Mouse (Mus musculus) gastrocnemius, postnatal 14 days (tissue): ENCODE data around the gene Olfr1062. TPM values are rescaled to one million over a fixed set of nuclear protein-coding genes. Genes with fewer than 3 reads are reported as not detected.
"Not testable (repeated sequence)": the region's sequence is repeated elsewhere in the genome, so short reads cannot be mapped to it uniquely, and the experiment has no call there.

ENCODE experiments used
- DNase-seq: peaks from one replicate; pipeline ENCODE4 v3.0.0; 2021; ENCODE audit warnings: mixed read lengths
- intact Hi-C: fragments of 180-260 bp; cut with DNase I; formaldehyde crosslinking; loops from one replicate; pipeline ENCODE4 v1.15.1; 2025; ENCODE audit warnings: low total_unique reads
- long read RNA-seq, 2 experiments: library from polyadenylated mRNA; stranded (forward); transcript quantifications; one replicate each; pipeline ENCODE4 v2.0.0; 2021
- total RNA-seq, 2 experiments: library from RNA; stranded (reverse); gene quantifications; 2 replicates each; pipeline ENCODE4 v1.2.3; 2021

The Olfr1062 gene
- not detected for total RNA-seq
- long read RNA-seq, experiment 1 = 0 reads
- long read RNA-seq, experiment 2 = 0 reads

- intact Hi-C loops = not testable (repeated sequence)
Observed at GRCm38 (mm10) chr2:86426649-86427048, at the start of gene Olfr1062. Olfr1062 (minus strand) TSS chr2:86426749.

GRCm38 (mm10) chr2:86464442-86465109 lies 38.0 kb upstream of the Olfr1062 start:
- intact Hi-C loops = loop anchor here (5.0 kb wide), 1 partner anchor 737 kb away; no protein-coding TSS in a partner anchor
- peak; percentile 10 for DNase-seq

More at GRCm38 (mm10) chr2:86426649-86427048, at the start of gene Olfr1062:
- not testable (repeated sequence) for DNase-seq

DNA sequence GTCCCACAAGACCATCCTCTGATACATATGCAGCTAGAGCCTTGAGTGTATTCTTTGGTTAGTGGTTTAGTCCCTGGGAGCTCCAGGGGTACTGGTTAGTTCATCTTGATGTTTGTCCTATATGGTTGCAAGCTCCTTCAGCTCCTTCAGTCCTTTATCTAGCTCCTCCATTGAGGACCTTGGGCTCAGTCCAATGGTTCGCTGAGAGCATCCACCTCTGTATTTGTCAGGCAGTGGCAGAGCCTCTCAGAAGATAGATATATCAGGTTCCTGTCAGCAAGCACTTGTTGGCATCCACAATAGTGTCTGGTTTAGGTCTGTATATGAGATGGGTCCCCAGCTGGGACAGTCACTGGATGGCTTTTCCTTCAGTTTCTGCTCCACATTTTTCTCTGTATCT lies 33.9 kb upstream of the Olfr1062 start:
- DNase-seq = no peak
- intact Hi-C loops = loop anchor here (5.0 kb wide), 1 partner anchor 733 kb away; no protein-coding TSS in a partner anchor

DNA sequence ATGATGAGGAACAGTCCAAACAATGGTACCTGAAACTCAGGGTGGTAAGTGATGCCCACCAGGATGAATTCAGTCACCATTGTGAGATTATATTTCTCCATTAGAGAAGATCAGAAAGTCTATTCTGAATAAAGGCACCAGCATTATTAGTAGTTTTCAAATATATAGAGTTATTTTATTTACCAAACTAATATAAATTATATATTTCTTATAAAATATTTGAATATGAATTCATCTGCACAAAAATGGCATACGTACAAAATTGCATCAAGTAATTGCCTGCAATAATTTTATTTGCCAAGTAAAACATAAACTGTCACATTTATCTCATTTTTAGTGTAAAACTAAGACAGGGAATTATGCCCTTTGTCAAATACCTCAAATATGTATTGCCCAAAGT lies 29.6 kb upstream of the Olfr1062 start, which contains the start of gene Olfr1066:
Gene Olfr1066, minus strand, starts transcription at position 101 of the 400 bp plus-strand sequence.
- intact Hi-C loops = no loop called here
- DNase-seq = no peak

GRCm38 (mm10) chr2:86450491-86450890 lies 23.9 kb upstream of the Olfr1062 start, which contains the start of gene Olfr1065:
Olfr1065 (minus strand) TSS chr2:86450591.
- intact Hi-C loops, DNase-seq: not testable (repeated sequence)

DNA sequence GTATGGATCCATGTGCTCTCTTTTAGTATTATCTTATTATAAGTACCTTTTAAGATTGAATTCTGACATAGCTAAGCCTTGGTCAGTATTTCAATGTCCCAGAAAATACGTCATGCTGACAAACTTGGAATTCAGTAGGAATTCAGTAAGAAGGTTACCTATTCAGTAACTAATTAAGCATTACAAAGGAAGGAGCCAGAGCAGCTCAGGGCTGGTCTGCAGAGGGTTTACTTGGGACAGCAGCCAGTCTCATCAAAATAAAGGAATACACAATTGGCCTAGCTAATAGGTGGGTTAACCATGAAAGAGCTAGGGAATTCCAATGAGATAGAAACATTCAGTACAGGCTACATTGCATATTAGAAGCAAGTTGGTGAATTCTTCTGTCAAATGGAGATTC lies 15.6 kb upstream of the Olfr1062 start:
- DNase-seq, intact Hi-C loops: not testable (repeated sequence)

DNA sequence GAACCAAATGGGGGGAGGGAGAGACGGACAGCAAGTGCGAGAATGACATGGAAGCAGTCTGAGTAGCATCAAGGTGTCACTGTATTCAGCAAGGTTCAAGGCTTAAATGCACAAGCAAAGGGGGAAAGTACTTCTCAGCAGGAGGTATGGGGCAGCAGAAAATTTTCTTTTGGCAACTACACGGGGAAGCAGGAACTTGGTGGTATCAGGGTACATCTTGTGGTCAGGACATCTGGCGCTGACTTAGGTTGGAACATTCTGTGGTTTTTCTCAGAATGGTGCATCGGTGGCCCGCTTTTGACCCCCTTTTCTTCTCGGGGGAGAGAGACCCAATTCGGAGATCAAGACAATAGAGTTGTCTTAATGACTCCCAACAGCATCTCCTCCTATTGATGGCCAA lies 2.0 kb upstream of the Olfr1062 start:
- intact Hi-C loops = not testable (repeated sequence)

GRCm38 (mm10) chr2:86413950-86414349 lies 12.6 kb downstream of the Olfr1062 start, which contains the start of gene Olfr1061:
Olfr1061 (minus strand) TSS chr2:86414050.
- no peak for DNase-seq
- intact Hi-C loops = no loop called here

More for the DNA sequence above, 2.0 kb upstream of the Olfr1062 start:
- DNase-seq = not testable (repeated sequence)

GRCm38 (mm10) chr2:86395114-86395513 lies 31.4 kb downstream of the Olfr1062 start:
- intact Hi-C loops = no loop called here
- no peak for DNase-seq

DNA sequence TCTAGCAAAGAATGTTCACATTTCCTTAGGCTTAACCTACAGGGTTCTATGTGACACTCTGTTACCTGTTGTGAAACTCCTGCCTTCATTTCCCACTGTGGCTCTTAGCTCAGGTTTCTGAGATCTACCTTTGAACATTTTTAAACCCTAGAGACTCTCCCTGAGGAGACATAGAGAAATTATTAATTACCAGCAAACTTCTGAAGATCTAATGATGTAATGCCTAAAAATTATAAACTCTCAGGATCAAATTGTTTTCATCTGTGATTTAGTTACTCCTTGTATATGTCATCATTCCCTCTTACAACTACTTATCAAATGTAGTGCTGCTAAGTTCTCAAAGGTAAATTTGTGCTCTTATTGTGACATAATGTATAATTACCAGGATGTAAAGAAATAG lies 38.1 kb downstream of the Olfr1062 start, which contains the start of gene Olfr1058:
Gene Olfr1058, minus strand, starts transcription at position 101 of the 400 bp plus-strand sequence.
- not testable (repeated sequence) for DNase-seq

GRCm38 (mm10) chr2:86378293-86378692 lies 48.3 kb downstream of the Olfr1062 start, which contains the start of gene Olfr1057:
Olfr1057 (minus strand) TSS chr2:86378393.
- no peak for DNase-seq
- intact Hi-C loops = no loop called here

More for the DNA sequence above, 38.1 kb downstream of the Olfr1062 start, which contains the start of gene Olfr1058:
- intact Hi-C loops = not testable (repeated sequence)

Other genes with a start within 250 kb of the Olfr1062 start
- gene Olfr1044, start 248.9 kb downstream of the Olfr1062 start, total RNA-seq = not detected
- not detected for gene Olfr52, start 241.1 kb downstream of the Olfr1062 start, total RNA-seq
- gene Olfr1045, start 223.7 kb downstream of the Olfr1062 start, total RNA-seq = not detected
- gene Olfr1046, start 207.4 kb downstream of the Olfr1062 start, total RNA-seq = not detected
- not detected for gene Olfr1047, start 195.3 kb downstream of the Olfr1062 start, total RNA-seq
- not detected for gene Olfr1048, start 186.5 kb downstream of the Olfr1062 start, total RNA-seq
- gene Olfr1049, start 168.4 kb downstream of the Olfr1062 start, total RNA-seq = not detected
- not detected for gene Olfr1051, start 147.7 kb downstream of the Olfr1062 start, total RNA-seq
- not detected for gene Olfr1052, start 134.3 kb downstream of the Olfr1062 start, total RNA-seq
- gene Olfr1053, start 111.5 kb downstream of the Olfr1062 start, total RNA-seq = not detected
- not detected for gene Olfr1054, start 91.3 kb downstream of the Olfr1062 start, total RNA-seq
- not detected for gene Olfr1055, start 76.5 kb downstream of the Olfr1062 start, total RNA-seq
- not detected for gene Olfr1056, start 64.3 kb downstream of the Olfr1062 start, total RNA-seq
- not detected for gene Olfr1057, start 48.4 kb downstream of the Olfr1062 start, total RNA-seq
- not detected for gene Olfr1058, start 38.2 kb downstream of the Olfr1062 start, total RNA-seq
- not detected for gene Olfr1061, start 12.7 kb downstream of the Olfr1062 start, total RNA-seq
- not detected for gene Olfr1065, start 23.8 kb upstream of the Olfr1062 start, total RNA-seq
- not detected for gene Olfr1066, start 29.5 kb upstream of the Olfr1062 start, total RNA-seq
- gene Olfr228, start 60.6 kb upstream of the Olfr1062 start, total RNA-seq = not detected
- gene Olfr1076, start 81.7 kb upstream of the Olfr1062 start, total RNA-seq = not detected
- gene Olfr1079, start 115.7 kb upstream of the Olfr1062 start, total RNA-seq = not detected
- not detected for gene Olfr1080, start 131.5 kb upstream of the Olfr1062 start, total RNA-seq
- not detected for gene Olfr1082, start 172.2 kb upstream of the Olfr1062 start, total RNA-seq
- not detected for gene Olfr1084, start 213.0 kb upstream of the Olfr1062 start, total RNA-seq
- gene Olfr1085, start 235.3 kb upstream of the Olfr1062 start, total RNA-seq = not detected